Mouse (Mus musculus) heart, postnatal 0 days (tissue): Measurements from ENCODE around the gene Atp6v0a1. TPM values are rescaled to one million over a fixed set of nuclear protein-coding genes. Genes with fewer than 3 reads are reported as not detected.
A peak's percentile ranks its signal among the peaks of the same experiment; 100 is the strongest.

Experiments used
- ATAC-seq: fragments of 200-750 bp; cut with Nextera tagmentation; 2 replicates; pipeline ENCODE4 v1.8.0; 2017; ENCODE audit warnings: low read depth, moderate number of reproducible peaks, moderate library complexity; ENCODE audit not compliant: insufficient read depth
- DNase-seq: peaks from one replicate; pipeline ENCODE4 v3.0.0-alpha.2; 2016; ENCODE audit warnings: low spot score
- H3K27ac ChIP-seq: fragments of 300-500 bp; sonication (generic); 2 replicates; pipeline ENCODE4 v1.5.1; 2014; ENCODE audit warnings: low read depth, mild to moderate bottlenecking
- H3K27me3 ChIP-seq: fragments of 300-500 bp; sonication (generic); 2 replicates; pipeline ENCODE4 v1.6.1; 2014; ENCODE audit warnings: low read length, mixed read lengths; ENCODE audit not compliant: control insufficient read depth, insufficient read depth
- H3K36me3 ChIP-seq: fragments of 300-500 bp; sonication (generic); replicated peaks from 2 replicates; pipeline ENCODE4 v1.6.1; 2014; ENCODE audit warnings: low read length, mixed read lengths; ENCODE audit not compliant: control insufficient read depth, insufficient read depth
- H3K4me1 ChIP-seq: fragments of 300-500 bp; sonication (generic); 2 replicates; pipeline ENCODE4 v1.6.1; 2014; ENCODE audit warnings: antibody characterized with exemption; ENCODE audit not compliant: control insufficient read depth, insufficient read depth
- H3K4me2 ChIP-seq: fragments of 300-500 bp; sonication (generic); 2 replicates; pipeline ENCODE4 v1.6.1; 2014; ENCODE audit warnings: low read depth, mild to moderate bottlenecking, low read length, moderate library complexity
- H3K4me3 ChIP-seq: fragments of 300-500 bp; sonication (generic); 2 replicates; pipeline ENCODE4 v1.5.1; 2014; ENCODE audit warnings: low read depth, low read length
- H3K9ac ChIP-seq: fragments of 300-500 bp; sonication (generic); replicated peaks from 2 replicates; pipeline ENCODE4 v1.6.1; 2014; ENCODE audit warnings: low read depth, low read length, mixed read lengths
- H3K9me3 ChIP-seq: fragments of 300-500 bp; sonication (generic); replicated peaks from 2 replicates; pipeline ENCODE4 v1.6.1; 2016; ENCODE audit warnings: low read length; ENCODE audit not compliant: control insufficient read depth
- CTCF ChIP-seq: IDR thresholded peaks from 2 replicates; pipeline ENCODE4 v1.5.1; 2016; ENCODE audit warnings: antibody characterized with exemption, control low read depth, low read depth
- EP300 ChIP-seq: IDR thresholded peaks from 2 replicates; pipeline ENCODE4 v1.6.1; 2016; ENCODE audit warnings: antibody characterized with exemption, low read depth
- WGBS: fragments of 180-500 bp; shearing (Covaris S2); extraction: QIAGEN DNeasy Blood & Tissue Kit; methylation state at CpG from one replicate; pipeline ENCODE4 v1.1.7; 2014; 5-methylcytosine and 5-hydroxymethylcytosine counted together
- polyA plus RNA-seq: library from polyadenylated mRNA; unstranded; fragments of >200 nt; fragmentation: Nextera tagmentation; extraction: Ambion mirVana; gene quantifications from 2 replicates; pipeline ENCODE4 v1.2.1, GENCODE M21; 2015
- total RNA-seq: library from RNA; depleted of rRNA; stranded (reverse); fragments of >200 nt; gene quantifications from 2 replicates; pipeline ENCODE4 v1.2.3, GENCODE M21; 2014; ENCODE audit warnings: low replicate concordance

Gene Atp6v0a1
- total and polyA plus RNA-seq, 2 experiments from 2014 or later, result 50.3 to 57.1 TPM

- 2% methylated on average over 29 of the region's 29 CpGs for WGBS
- H3K4me2 ChIP-seq, result peak overlapping the region; percentile 79
- ATAC-seq (peak; percentile 10; the same call in 1 of the 2 replicates), DNase-seq (peak; percentile 35)
- peaks cover 13% of the 10 kb centered on the region for H3K4me1 ChIP-seq
- TF ChIP-seq EP300, result no peak
- TF ChIP-seq CTCF, result no peak
- no peaks in the 10 kb centered on the region for H3K27me3 ChIP-seq
- H3K9me3 ChIP-seq, result no peaks in the 10 kb centered on the region
- peak overlapping the region; percentile 82 for H3K9ac ChIP-seq
- H3K27ac ChIP-seq, result peak overlapping the region; percentile 93
- peaks cover 28% of the 10 kb centered on the region for H3K36me3 ChIP-seq
- peak overlapping the region; percentile 77 for H3K4me3 ChIP-seq
These were observed 884 bp downstream of the Atp6v0a1 start for GRCm38 (mm10) chr11:101009888-101010784.

GRCm38 (mm10) chr11:101011641-101012040 lies 2.4 kb downstream of the Atp6v0a1 start:
- H3K9ac ChIP-seq, result no peak overlapping the region
- no peaks in the 10 kb centered on the region for H3K9me3 ChIP-seq
- H3K4me1 ChIP-seq, result peaks cover 13% of the 10 kb centered on the region
- no peak overlapping the region for H3K27ac ChIP-seq
- no peak overlapping the region for H3K4me3 ChIP-seq
- ATAC-seq, result no peak
- peak overlapping the region; percentile 79; the same call in 1 of the 2 replicates for H3K4me2 ChIP-seq
- DNase-seq, result no peak
- no peaks in the 10 kb centered on the region for H3K27me3 ChIP-seq
- WGBS, result 74% methylated on average over 6 of the region's 6 CpGs
- H3K36me3 ChIP-seq, result peaks cover 34% of the 10 kb centered on the region
- TF ChIP-seq EP300, result no peak
- no peak for TF ChIP-seq CTCF

DNA sequence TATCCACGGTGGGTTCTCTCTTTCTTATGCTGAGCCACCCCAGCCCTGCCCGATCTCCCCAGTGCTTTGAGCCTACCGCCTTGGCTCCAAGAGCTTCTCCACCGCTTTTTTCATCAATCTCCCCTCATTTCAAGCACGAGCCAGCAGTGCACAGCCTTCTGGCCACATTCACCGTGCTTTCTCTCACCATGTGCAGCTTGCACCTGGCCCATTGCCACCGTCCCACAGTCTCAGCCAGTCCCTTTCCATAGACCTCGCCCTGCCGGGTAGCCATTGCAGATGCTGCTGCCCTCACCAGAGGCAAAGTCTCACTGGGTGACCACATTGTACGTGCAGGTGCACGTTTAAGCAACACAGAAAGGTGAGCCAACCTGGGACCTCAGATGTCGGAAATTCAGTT lies 14.1 kb downstream of the Atp6v0a1 start:
- Histone ChIP-seq H3K4me3 (no peak overlapping the region), H3K36me3 (peaks cover 79% of the 10 kb centered on the region), H3K27me3 (no peaks in the 10 kb centered on the region), H3K4me1 (peaks cover 6% of the 10 kb centered on the region; the same call in 1 of the 2 replicates), H3K4me2 (no peak overlapping the region), H3K9me3 (no peaks in the 10 kb centered on the region), H3K9ac (no peak overlapping the region), H3K27ac (no peak overlapping the region)
- TF ChIP-seq EP300 (no peak), CTCF (no peak)
- DNase-seq (no peak), ATAC-seq (no peak)
- WGBS, result 80% methylated on average over 12 of the region's 12 CpGs

DNA sequence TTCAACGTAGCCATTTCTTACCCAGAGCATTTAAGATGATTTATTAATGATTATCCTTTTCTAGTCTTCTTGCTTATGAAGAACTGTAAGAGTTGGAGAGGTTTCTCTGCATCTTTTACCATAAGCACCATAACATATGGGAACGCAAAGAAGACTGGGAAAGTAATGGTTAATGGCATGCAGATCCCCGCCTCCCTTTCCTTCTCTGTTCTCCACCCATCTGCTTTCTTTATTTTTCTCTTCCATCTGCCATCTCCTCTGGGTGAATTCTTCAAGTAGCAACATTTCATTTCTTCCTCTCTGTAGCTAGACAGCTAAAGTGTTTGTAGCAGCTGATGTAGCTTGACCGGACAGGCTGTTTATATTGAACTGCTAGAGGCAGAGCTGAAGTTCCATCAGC lies 14.7 kb downstream of the Atp6v0a1 start:
- no peaks in the 10 kb centered on the region for H3K9me3 ChIP-seq

DNA sequence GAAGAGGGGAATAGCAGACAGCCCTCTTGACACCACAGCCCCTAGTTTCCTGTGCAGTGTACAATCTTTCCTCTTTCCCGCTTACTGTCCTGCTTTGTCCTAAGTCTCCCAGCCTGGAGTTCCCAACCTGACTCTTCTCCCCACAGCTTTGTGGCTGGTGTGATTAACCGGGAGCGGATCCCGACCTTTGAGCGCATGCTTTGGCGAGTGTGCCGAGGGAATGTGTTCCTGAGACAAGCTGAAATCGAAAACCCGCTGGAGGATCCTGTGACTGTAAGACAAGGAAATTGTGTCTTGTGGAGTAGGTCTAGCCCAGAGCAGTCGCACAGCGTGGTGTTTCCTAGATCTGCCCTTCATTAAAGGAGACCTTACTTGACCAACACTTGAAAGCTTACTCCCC lies 17.9 kb downstream of the Atp6v0a1 start:
- TF ChIP-seq EP300 (no peak), CTCF (no peak)
- Histone ChIP-seq H3K4me2 (no peak overlapping the region), H3K27ac (no peak overlapping the region), H3K4me1 (peaks cover 27% of the 10 kb centered on the region; the same call in 1 of the 2 replicates), H3K36me3 (peaks cover 63% of the 10 kb centered on the region), H3K27me3 (no peaks in the 10 kb centered on the region), H3K4me3 (no peak overlapping the region), H3K9ac (no peak overlapping the region), H3K9me3 (no peaks in the 10 kb centered on the region)
- ATAC-seq, result no peak
- WGBS, result 81% methylated on average over 11 of the region's 11 CpGs
- no peak for DNase-seq

More for the DNA sequence above, 14.7 kb downstream of the Atp6v0a1 start:
- ATAC-seq (no peak), DNase-seq (no peak)
- Histone ChIP-seq H3K9ac (no peak overlapping the region), H3K4me2 (no peak overlapping the region), H3K4me1 (peaks cover 13% of the 10 kb centered on the region; the same call in 1 of the 2 replicates), H3K4me3 (no peak overlapping the region), H3K27me3 (no peaks in the 10 kb centered on the region), H3K36me3 (peaks cover 79% of the 10 kb centered on the region), H3K27ac (no peak overlapping the region)
- 95% methylated on average over 4 of the region's 4 CpGs for WGBS
- TF ChIP-seq EP300 (no peak), CTCF (no peak)
